Mouse (Mus musculus) ES-E14 (cell line): ENCODE measurements around the gene Snrnp70. TPM values are rescaled to one million over a fixed set of nuclear protein-coding genes. Genes with fewer than 3 reads are reported as not detected.

ENCODE experiments used
- DNase-seq: peaks from one replicate; pipeline ENCODE4 v3.0.0-alpha.2; 2013; ENCODE audit warnings: low read depth, low spot score
- H3K27ac ChIP-seq: 2 replicates; pipeline ENCODE4 v1.5.1; 2012; ENCODE audit warnings: low read depth, mild to moderate bottlenecking, low read length, moderate library complexity, mixed read lengths; ENCODE audit not compliant: poor library complexity, insufficient read depth, severe bottlenecking
- H3K36me3 ChIP-seq: 2 replicates; pipeline ENCODE4 v1.6.1; 2012; ENCODE audit warnings: mild to moderate bottlenecking, low read length, moderate library complexity, mixed read lengths; ENCODE audit not compliant: control insufficient read depth, poor library complexity, insufficient read depth, severe bottlenecking
- H3K4me1 ChIP-seq, 2 experiments: fragments of 150-350 bp in 1 of 2; sonication (generic) in 1 of 2; 2 replicates each; pipeline ENCODE4 v1.6.1; 2012; ENCODE audit warnings: low read length in 2 of 2, mild to moderate bottlenecking in 1 of 2, mixed read lengths in 1 of 2; ENCODE audit not compliant: control insufficient read depth in 2 of 2, insufficient read depth in 2 of 2, poor library complexity in 1 of 2
- H3K4me3 ChIP-seq, 2 experiments: fragments of 150-350 bp in 1 of 2; sonication (generic) in 1 of 2; 2 replicates each; pipeline ENCODE4 v1.5.1; 2012; ENCODE audit warnings: low read length in 2 of 2, low read depth in 1 of 2, mild to moderate bottlenecking in 1 of 2, mixed read lengths in 1 of 2; ENCODE audit not compliant: insufficient read depth in 1 of 2, poor library complexity in 1 of 2, severe bottlenecking in 1 of 2
- H3K9ac ChIP-seq: 2 replicates; pipeline ENCODE4 v1.6.1; 2012; ENCODE audit warnings: low read depth, mild to moderate bottlenecking, low read length, mixed read lengths; ENCODE audit not compliant: poor library complexity, insufficient read depth, severe bottlenecking
- H3K9me3 ChIP-seq: fragments of 150-350 bp; sonication (generic); 2 replicates; pipeline ENCODE4 v1.6.1; 2012; ENCODE audit warnings: low read depth, mild to moderate bottlenecking, low read length; ENCODE audit not compliant: control insufficient read depth, insufficient read depth
- CHD2 ChIP-seq: IDR thresholded peaks from 2 replicates; pipeline ENCODE4 v1.6.1; 2014; ENCODE audit warnings: mild to moderate bottlenecking, low read depth, low read length, inconsistent platforms
- HCFC1 ChIP-seq: IDR thresholded peaks from 2 replicates; pipeline ENCODE4 v1.6.1; 2012; ENCODE audit warnings: low read length, inconsistent platforms, borderline replicate concordance; ENCODE audit not compliant: insufficient read depth
- MAFK ChIP-seq: IDR thresholded peaks from 2 replicates; pipeline ENCODE4 v1.6.1; 2014; ENCODE audit warnings: mild to moderate bottlenecking, low read depth, low read length, inconsistent platforms; ENCODE audit not compliant: insufficient read depth
- ZC3H11A ChIP-seq: IDR thresholded peaks from 2 replicates; pipeline ENCODE4 v1.6.1; 2012; ENCODE audit warnings: low read depth, mild to moderate bottlenecking, inconsistent platforms, low read length, borderline replicate concordance
- ZNF384 ChIP-seq: IDR thresholded peaks from 2 replicates; pipeline ENCODE4 v1.6.1; 2012; ENCODE audit warnings: low read depth, low read length, inconsistent platforms
- in situ Hi-C, 2 experiments: fragments of 600-800 bp; cut with MboI; formaldehyde crosslinking; loops; one replicate each; pipeline ENCODE4 v1.15.1; 2025; ENCODE audit warnings: low sequenced_read_pairs in 2 of 2, inconsistent platforms in 1 of 2; ENCODE audit not compliant: unreplicated experiment in 2 of 2
- total RNA-seq: library from RNA; depleted of rRNA; stranded (reverse); fragments of 300-350 nt; gene quantifications from 2 replicates; pipeline ENCODE4 v1.2.3, GENCODE M21; 2012

Snrnp70 gene
- total RNA-seq, 1 experiment = 303 TPM

GRCm38 (mm10) chr7:45407836-45408235 lies 12.3 kb upstream of the Snrnp70 start:
- Histone ChIP-seq H3K36me3 (no peaks in the 10 kb centered on the region), H3K9ac (no peak overlapping the region), H3K27ac (no peak overlapping the region), H3K4me3 (no peak overlapping the region), H3K4me1 (peaks cover 7 to 12% of the 10 kb centered on the region in 2 experiments; a peak in 2 of 4 replicates), H3K9me3 (no peaks in the 10 kb centered on the region)
- no peak for DNase-seq
- in situ Hi-C loops = no loop called here
- TF ChIP-seq ZC3H11A (no peak), MAFK (no peak), CHD2 (no peak), HCFC1 (no peak), ZNF384 (no peak)

- Histone ChIP-seq H3K27ac (no peak overlapping the region; the same call in 1 of the 2 replicates), H3K9ac (peak overlapping the region; percentile 81)
These were observed 10.9 kb upstream of the Snrnp70 start for GRCm38 (mm10) chr7:45406157-45407156.

GRCm38 (mm10) chr7:45405091-45406075 lies 9.8 kb upstream of the Snrnp70 start, which contains the start of gene Kcna7:
Gene Kcna7 (plus strand): TSS chr7:45405653.
- Histone ChIP-seq H3K27ac (no peak within 1 kb of the TSS; the same call in 1 of the 2 replicates), H3K4me1 (peaks cover 7 to 14% of the 10 kb centered on the region in 2 experiments; a peak in 2 of 4 replicates), H3K36me3 (no peaks in the 10 kb centered on the region), H3K4me3 (peak within 1 kb of the TSS; percentile 82 to 94), H3K9ac (peak within 1 kb of the TSS; percentile 81), H3K9me3 (no peaks in the 10 kb centered on the region)
- TF ChIP-seq CHD2 (no peak), ZNF384 (no peak), ZC3H11A (no peak)
- in situ Hi-C loops = no loop called here
- DNase-seq = no peak

More at GRCm38 (mm10) chr7:45406157-45407156, 10.9 kb upstream of the Snrnp70 start:
- TF ChIP-seq HCFC1 = no peak
- TF ChIP-seq ZNF384 = no peak
- no peak for TF ChIP-seq ZC3H11A
- no peak for TF ChIP-seq MAFK
- no peak for TF ChIP-seq CHD2
- no peaks in the 10 kb centered on the region for H3K36me3 ChIP-seq
- DNase-seq = no peak
- H3K4me3 ChIP-seq = peak overlapping the region; percentile 82 to 94
- peaks cover 7 to 12% of the 10 kb centered on the region in 2 experiments; a peak in 2 of 4 replicates for H3K4me1 ChIP-seq
- H3K9me3 ChIP-seq = no peaks in the 10 kb centered on the region
- in situ Hi-C loops = no loop called here

GRCm38 (mm10) chr7:45403532-45404261 lies 8.2 kb upstream of the Snrnp70 start:
- H3K4me3 ChIP-seq = no peak overlapping the region
- in situ Hi-C loops = no loop called here
- H3K9me3 ChIP-seq = no peaks in the 10 kb centered on the region
- no peak overlapping the region for H3K9ac ChIP-seq
- H3K4me1 ChIP-seq = peaks cover 7 to 14% of the 10 kb centered on the region in 2 experiments; a peak in 2 of 4 replicates
- TF ChIP-seq HCFC1 (no peak), ZC3H11A (no peak), ZNF384 (no peak), CHD2 (no peak), MAFK (no peak)
- peak; percentile 72 for DNase-seq
- no peaks in the 10 kb centered on the region for H3K36me3 ChIP-seq
- no peak overlapping the region for H3K27ac ChIP-seq
